In the genomic region with DNA sequence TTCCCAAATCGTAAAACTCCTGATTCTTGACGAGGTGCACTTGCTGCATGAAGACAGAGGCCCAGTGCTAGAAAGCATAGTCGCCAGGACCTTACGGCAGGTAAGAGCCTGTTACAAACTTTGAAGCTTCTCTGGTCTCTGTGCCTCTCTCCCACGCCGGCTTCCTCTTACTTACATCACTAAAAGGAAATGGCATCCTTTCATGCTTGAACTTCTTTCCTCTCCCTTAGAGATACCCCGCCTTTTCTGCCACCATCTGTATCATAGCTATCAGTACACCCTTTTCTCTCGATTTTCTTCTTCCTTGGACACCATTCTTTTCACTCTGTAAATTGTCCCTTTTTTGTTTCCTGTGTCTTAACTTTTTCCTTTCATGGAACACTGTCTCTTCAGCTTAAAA, we compare ENCODE assay signal across 8 mouse cellular contexts.
"Had no signal": no experiment of that assay in that cellular context is flagged by ENCODE, and none has a peak within 500 bp of the region (broad histone marks: within the 10 kb centered on the region; RNA-seq: fewer than 3 reads in every experiment).

No protein-coding gene starts in this region.

- DNase-seq: kidney, adult 18-20 months; kidney, postnatal 10 days; kidney, postnatal 4 days; left cerebral cortex, postnatal 4 days; lung, adult 18-20 months; midbrain, embryonic 14.5 days; right cerebral cortex, postnatal 4 days; spleen, adult 18-20 months had no signal
